Comparison of ENCODE assay signal across 15 mouse cellular contexts in the genomic region with DNA sequence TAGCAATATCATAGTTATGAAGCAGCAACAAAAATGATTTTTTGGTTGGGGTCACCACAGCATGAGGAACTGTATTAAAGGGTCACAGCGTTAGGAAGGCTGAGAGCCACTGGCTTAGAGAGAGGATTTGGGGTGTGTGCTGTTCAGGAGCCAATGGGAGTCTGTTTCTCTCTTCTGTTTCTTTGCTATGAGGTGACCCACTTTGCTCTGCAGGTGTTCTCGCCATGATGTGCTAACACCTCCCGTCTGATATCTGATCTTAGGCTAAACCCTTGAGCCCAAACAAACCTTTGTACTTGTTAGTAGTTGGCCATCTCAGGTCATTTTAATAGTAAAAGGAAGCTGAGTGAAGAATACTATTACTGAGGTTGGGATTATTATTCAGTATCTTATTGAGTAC.
"Had no signal": no experiment of that assay in that cellular context is flagged by ENCODE, and none has a peak within 500 bp of the region (broad histone marks: within the 10 kb centered on the region; RNA-seq: fewer than 3 reads in every experiment).

No protein-coding gene starts in this region.

- H3K4me3 ChIP-seq: hindbrain, embryonic 15.5 days; limb, embryonic 13.5 days; midbrain, embryonic 10.5 days; neural tube, embryonic 13.5 days had no signal

- H3K9ac ChIP-seq: hindbrain, embryonic 15.5 days; limb, embryonic 13.5 days; liver, embryonic 14.5 days; lung, embryonic 14.5 days; neural tube, embryonic 13.5 days had no signal

- H3K27me3 ChIP-seq: hindbrain, embryonic 15.5 days; limb, embryonic 13.5 days; neural tube, embryonic 13.5 days had no signal

- H3K9me3 ChIP-seq: hindbrain, embryonic 15.5 days; limb, embryonic 13.5 days; midbrain, embryonic 10.5 days; neural tube, embryonic 13.5 days had no signal

- H3K36me3 ChIP-seq: hindbrain, embryonic 15.5 days; limb, embryonic 13.5 days; midbrain, embryonic 10.5 days; neural tube, embryonic 13.5 days had no signal

- H3K4me2 ChIP-seq: hindbrain, embryonic 15.5 days; limb, embryonic 13.5 days; lung, embryonic 14.5 days; neural tube, embryonic 13.5 days had no signal

- ATAC-seq: inflammation-experienced regulatory T-cells, adult 6 months; midbrain, embryonic 16.5 days had no signal

- H3K27ac ChIP-seq: hindbrain, embryonic 15.5 days; limb, embryonic 13.5 days; liver, embryonic 14.5 days; midbrain, embryonic 10.5 days; neural tube, embryonic 13.5 days had no signal

- H3K4me1 ChIP-seq: hindbrain, embryonic 15.5 days; midbrain, embryonic 10.5 days; neural tube, embryonic 13.5 days had no signal

- DNase-seq: kidney, adult 2 months; kidney, postnatal 25 days; layer of hippocampus, adult 9-11 months; left cerebral cortex, postnatal 4 days; lung, embryonic 14.5 days; lung, postnatal 10 days; lung, postnatal 4 days; right cerebral cortex, postnatal 14 days had no signal
